Mouse (Mus musculus) kidney, embryonic 16.5 days (tissue): ENCODE measurements around the gene Cul3. TPM values are rescaled to one million over a fixed set of nuclear protein-coding genes. Genes with fewer than 3 reads are reported as not detected.
"Not testable (repeated sequence)": the region's sequence is repeated elsewhere in the genome, so short reads cannot be mapped to it uniquely, and the experiment has no call there.

ENCODE experiments used
- ATAC-seq: fragments of 200-750 bp; cut with Nextera tagmentation; 2 replicates; pipeline ENCODE4 v1.8.0; 2017; ENCODE audit warnings: moderate TSS enrichment; ENCODE audit not compliant: low FRiP score, low TSS enrichment
- H3K27ac ChIP-seq: fragments of 300-500 bp; sonication (generic); 2 replicates; pipeline ENCODE4 v1.5.1; 2014; ENCODE audit warnings: low read length
- H3K27me3 ChIP-seq: fragments of 300-500 bp; sonication (generic); 2 replicates; pipeline ENCODE4 v1.6.1; 2014; ENCODE audit warnings: low read length, control low read depth, mixed read lengths; ENCODE audit not compliant: insufficient read depth
- H3K36me3 ChIP-seq: fragments of 300-500 bp; sonication (generic); 2 replicates; pipeline ENCODE4 v1.6.1; 2014; ENCODE audit warnings: low read length, control low read depth, mixed read lengths; ENCODE audit not compliant: insufficient read depth
- H3K4me1 ChIP-seq: fragments of 300-500 bp; sonication (generic); 2 replicates; pipeline ENCODE4 v1.6.1; 2014; ENCODE audit warnings: low read length, control low read depth, mixed read lengths; ENCODE audit not compliant: insufficient read depth
- H3K4me2 ChIP-seq: fragments of 300-500 bp; sonication (generic); replicated peaks from 2 replicates; pipeline ENCODE4 v1.6.1; 2014; ENCODE audit warnings: low read depth, low read length
- H3K4me3 ChIP-seq: fragments of 300-500 bp; sonication (generic); 2 replicates; pipeline ENCODE4 v1.5.1; 2014; ENCODE audit warnings: mild to moderate bottlenecking, low read length
- H3K9ac ChIP-seq: fragments of 300-500 bp; sonication (generic); replicated peaks from 2 replicates; pipeline ENCODE4 v1.6.1; 2014; ENCODE audit warnings: low read length
- H3K9me3 ChIP-seq: fragments of 300-500 bp; sonication (generic); 2 replicates; pipeline ENCODE4 v1.6.1; 2016; ENCODE audit warnings: low read length, control low read depth
- WGBS: fragments of 180-500 bp; shearing (Covaris S2); extraction: QIAGEN DNeasy Blood & Tissue Kit; methylation state at CpG from one replicate; pipeline ENCODE4 v1.1.7; 2014; 5-methylcytosine and 5-hydroxymethylcytosine counted together
- polyA plus RNA-seq: library from polyadenylated mRNA; unstranded; fragments of >200 nt; fragmentation: Nextera tagmentation; extraction: Ambion mirVana; gene quantifications from 2 replicates; pipeline ENCODE4 v1.2.1, GENCODE M21; 2015

Cul3 gene
- polyA plus RNA-seq, 1 experiment from 2014 or later, result 26.4 TPM

DNA sequence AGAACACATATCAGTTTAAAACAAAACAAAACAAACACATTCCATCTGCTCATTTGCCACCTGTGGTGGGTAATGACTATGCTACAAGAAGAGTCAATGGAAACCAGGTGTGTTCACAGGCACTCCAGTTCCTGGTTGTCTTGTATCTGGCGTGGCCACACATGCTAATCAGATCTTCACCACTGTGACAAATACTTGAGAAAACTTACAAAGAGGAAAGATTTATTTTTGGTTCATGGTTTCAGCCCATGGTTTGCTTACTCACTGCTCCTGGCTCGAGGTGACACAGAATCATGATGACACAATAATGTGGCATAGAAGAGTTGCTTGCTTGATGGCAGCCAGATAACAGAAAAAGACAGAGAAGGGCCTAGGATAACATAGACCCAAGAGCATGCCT lies 22.1 kb upstream of the Cul3 start:
- Histone ChIP-seq H3K27me3 (no peaks in the 10 kb centered on the region), H3K27ac (no peak overlapping the region), H3K9ac (no peak overlapping the region), H3K4me2 (no peak overlapping the region), H3K4me3 (no peak overlapping the region), H3K9me3 (no peaks in the 10 kb centered on the region), H3K4me1 (no peaks in the 10 kb centered on the region), H3K36me3 (no peaks in the 10 kb centered on the region)
- 72% methylated on average over 2 of the region's 2 CpGs for WGBS
- no peak for ATAC-seq

DNA sequence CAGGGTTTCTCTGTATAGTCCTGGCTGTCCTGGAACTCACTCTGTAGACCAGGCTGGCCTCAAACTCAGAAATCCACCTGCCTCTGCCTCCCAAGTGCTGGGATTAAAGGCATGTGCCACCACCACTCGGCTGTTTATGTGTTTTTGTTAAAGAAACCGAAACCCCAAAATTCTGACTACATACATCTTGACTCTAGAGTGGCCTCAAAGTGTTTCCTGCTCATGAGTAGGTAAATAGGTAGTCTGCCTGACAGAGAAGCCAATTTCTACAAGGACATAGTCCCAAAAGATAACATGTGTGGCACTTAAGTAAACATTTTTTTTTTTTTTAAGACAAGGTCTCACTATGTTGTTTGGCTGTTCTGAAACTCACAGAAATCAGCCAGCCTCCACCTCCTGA lies 21.5 kb upstream of the Cul3 start:
- not testable (repeated sequence) for H3K27ac ChIP-seq, H3K27me3 ChIP-seq, H3K36me3 ChIP-seq, H3K9ac ChIP-seq, H3K4me2 ChIP-seq, H3K9me3 ChIP-seq, H3K4me3 ChIP-seq, ATAC-seq, H3K4me1 ChIP-seq
- 89% methylated on average over 2 of the region's 2 CpGs for WGBS

DNA sequence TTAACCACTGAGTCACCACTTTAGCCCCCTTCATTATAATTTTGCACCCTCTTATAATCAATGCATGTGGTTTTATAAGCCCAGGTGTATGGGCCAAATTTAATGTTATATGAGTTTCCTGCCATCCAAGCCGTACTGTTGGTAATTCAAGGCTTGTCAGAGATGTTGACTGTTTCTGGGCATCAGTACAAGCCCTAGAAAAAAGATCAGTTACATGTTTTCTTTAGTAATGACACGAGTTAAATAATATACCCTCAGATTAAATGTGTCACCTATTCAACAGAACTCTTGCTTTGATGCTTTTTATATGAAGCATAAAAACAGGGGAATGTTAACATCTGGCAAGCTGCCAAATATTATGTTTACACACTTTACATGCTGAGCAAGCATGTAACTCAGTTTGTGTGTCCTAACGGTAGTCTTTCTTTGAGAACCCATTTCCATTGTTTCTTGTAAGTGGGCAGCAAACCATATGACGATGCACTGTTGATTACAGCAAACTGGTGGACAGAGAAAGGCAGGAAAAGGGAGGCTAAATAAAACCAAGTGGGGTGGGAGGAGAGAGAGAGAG lies 19.8 kb upstream of the Cul3 start:
- no peak overlapping the region for H3K4me2 ChIP-seq
- H3K9ac ChIP-seq, result no peak overlapping the region
- H3K9me3 ChIP-seq, result no peaks in the 10 kb centered on the region
- no peaks in the 10 kb centered on the region for H3K27me3 ChIP-seq
- H3K4me3 ChIP-seq, result no peak overlapping the region
- ATAC-seq, result no peak
- no peaks in the 10 kb centered on the region for H3K36me3 ChIP-seq
- WGBS, result 35% methylated on average over 4 of the region's 4 CpGs
- no peak overlapping the region for H3K27ac ChIP-seq
- no peaks in the 10 kb centered on the region for H3K4me1 ChIP-seq

DNA sequence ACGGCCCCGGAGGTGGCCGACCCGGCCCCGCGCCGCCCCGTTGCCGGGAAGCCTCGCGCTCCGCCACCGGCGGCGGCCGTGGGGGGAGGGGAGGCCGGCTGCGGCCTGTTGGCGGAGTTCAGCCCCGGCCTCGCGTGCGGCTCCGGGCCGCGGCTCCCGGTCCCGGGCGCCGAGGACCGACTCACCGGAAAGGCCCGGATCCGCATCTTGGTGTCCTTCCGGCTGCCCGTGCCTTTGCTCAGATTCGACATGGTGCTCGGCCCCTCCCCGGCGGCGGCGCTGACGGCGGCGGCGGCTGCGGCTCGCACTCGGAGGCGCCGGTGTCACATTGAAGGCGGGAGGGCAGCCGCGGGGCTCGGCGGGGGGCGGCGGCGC lies 232 bp downstream of the Cul3 start:
- Histone ChIP-seq H3K27me3 (no peaks in the 10 kb centered on the region), H3K4me3 (peak overlapping the region; percentile 89), H3K4me2 (peak overlapping the region; percentile 93), H3K9me3 (no peaks in the 10 kb centered on the region), H3K4me1 (peaks cover 18% of the 10 kb centered on the region), H3K27ac (peak overlapping the region; percentile 98), H3K36me3 (no peaks in the 10 kb centered on the region), H3K9ac (peak overlapping the region; percentile 95)
- WGBS, result under 1% methylated on average over 51 of the region's 59 CpGs
- no peak for ATAC-seq

DNA sequence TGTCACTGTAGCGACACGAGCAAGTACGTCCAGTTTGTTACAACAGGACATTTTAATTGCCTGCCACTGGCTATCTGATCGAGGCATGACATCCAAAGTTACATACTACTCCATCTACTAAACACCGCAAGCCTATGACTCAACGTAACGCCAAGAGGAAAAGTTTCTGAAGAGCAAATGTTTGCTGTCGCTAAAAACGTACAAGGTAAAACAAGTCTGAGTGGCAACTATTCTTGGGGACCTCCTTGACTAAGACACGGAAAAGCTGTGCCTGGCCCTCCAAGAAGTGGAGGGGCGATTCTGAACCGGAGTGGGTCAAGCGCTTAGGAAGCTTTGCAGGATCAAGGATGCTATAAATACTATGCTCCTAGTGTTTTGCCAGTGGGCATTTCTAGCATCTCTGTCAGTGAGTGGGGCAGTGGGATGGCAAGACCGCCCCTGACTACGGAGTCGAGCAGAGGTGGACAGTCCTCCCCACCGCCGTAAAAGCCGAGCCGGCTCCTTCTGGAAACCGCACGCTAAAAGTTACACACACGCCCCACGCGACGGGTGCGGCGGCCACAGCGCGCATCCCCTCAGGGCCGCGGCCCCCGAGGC lies 757 bp downstream of the Cul3 start:
- peak overlapping the region; percentile 98 for H3K27ac ChIP-seq
- 0% methylated on average over 33 of the region's 33 CpGs for WGBS
- no peaks in the 10 kb centered on the region for H3K9me3 ChIP-seq
- peak overlapping the region; percentile 95 for H3K9ac ChIP-seq
- peak overlapping the region; percentile 93 for H3K4me2 ChIP-seq
- peaks cover 19% of the 10 kb centered on the region for H3K4me1 ChIP-seq
- no peaks in the 10 kb centered on the region for H3K27me3 ChIP-seq
- peak overlapping the region; percentile 89 for H3K4me3 ChIP-seq
- no peaks in the 10 kb centered on the region for H3K36me3 ChIP-seq
- ATAC-seq, result 0 out of 2 replicates have a peak, but pooled peaks have one; percentile 1

DNA sequence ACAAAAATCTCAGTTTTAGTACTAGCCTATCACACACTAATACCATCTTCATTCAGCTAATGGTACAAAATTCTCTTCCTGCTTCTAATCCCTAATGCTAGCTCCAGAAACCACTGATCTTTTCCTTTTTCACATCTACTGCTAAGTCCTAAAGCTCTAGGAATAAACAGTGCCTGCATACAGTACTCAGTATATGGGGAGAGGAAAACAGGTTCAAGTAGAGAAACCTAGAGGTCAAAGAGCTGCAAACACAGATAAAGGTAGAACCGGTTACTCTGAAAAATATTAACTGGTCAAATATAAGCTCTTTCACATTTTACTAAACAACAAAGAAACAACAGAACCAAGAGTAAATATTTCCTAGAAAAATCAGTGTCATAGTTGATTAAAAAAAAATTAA lies 1.9 kb downstream of the Cul3 start:
- Histone ChIP-seq H3K4me3 (peak overlapping the region; percentile 34), H3K4me1 (peaks cover 24% of the 10 kb centered on the region), H3K27me3 (no peaks in the 10 kb centered on the region), H3K9me3 (no peaks in the 10 kb centered on the region), H3K36me3 (no peaks in the 10 kb centered on the region), H3K9ac (0 out of 2 replicates have a peak overlapping the region, but pooled peaks have one; percentile 28), H3K27ac (no peak overlapping the region), H3K4me2 (peak overlapping the region; percentile 93)
- ATAC-seq, result no peak
- WGBS, result 17% methylated on average over 1 of the region's 1 CpGs

DNA sequence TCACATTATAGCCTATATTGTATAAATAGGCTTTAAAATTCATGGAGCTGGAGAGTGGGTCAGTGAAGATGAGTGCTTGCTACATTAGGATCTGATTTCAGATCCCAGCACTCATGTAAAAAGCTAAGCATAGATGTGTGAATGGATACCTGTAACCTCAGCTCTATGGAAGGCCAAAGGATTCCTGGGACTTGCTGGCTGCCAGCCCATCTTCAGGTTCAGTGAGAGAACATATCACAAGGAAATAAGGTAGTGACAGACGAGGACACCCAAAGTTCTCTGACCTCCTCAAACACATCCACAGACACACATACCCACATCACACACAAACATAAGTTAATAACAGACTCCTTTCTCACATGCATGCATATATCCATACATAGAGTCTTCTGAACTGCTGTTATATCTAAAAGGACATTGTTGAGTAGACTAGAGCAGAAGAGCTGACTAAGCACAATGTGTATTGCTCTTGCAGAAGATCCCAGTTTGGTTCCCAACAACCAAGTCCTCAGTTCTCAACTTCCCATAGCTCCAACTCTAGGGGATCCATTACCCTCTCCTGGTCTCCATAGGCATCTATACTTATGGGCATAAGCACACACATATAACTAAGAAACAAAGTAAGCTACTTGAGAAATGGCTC lies 4.4 kb downstream of the Cul3 start:
- 75% methylated on average over 1 of the region's 1 CpGs for WGBS
- Histone ChIP-seq H3K27ac (no peak overlapping the region), H3K9ac (no peak overlapping the region), H3K9me3 (no peaks in the 10 kb centered on the region), H3K4me3 (no peak overlapping the region), H3K36me3 (no peaks in the 10 kb centered on the region), H3K4me2 (no peak overlapping the region), H3K4me1 (peaks cover 27% of the 10 kb centered on the region), H3K27me3 (no peaks in the 10 kb centered on the region)
- ATAC-seq, result no peak

DNA sequence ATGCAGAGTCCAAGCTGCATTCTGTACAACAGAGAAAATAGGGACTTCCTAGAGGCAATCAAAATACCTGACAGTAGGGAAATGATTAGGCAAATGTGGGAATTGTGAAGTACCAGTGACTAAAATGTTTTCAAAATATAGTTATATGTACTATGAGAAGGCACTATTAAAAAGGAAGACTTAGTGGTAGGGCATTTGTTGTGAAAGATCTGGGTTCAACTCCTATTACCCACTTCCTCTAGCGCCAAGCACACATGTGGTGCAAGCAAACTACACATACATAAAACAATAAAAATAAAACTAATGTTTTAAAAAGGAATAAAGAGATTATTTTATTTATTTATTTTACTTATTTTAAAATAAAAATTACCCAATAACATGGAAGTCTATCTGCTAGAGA lies 5.2 kb downstream of the Cul3 start:
- no peak for ATAC-seq
- H3K4me1 ChIP-seq, result peaks cover 28% of the 10 kb centered on the region

DNA sequence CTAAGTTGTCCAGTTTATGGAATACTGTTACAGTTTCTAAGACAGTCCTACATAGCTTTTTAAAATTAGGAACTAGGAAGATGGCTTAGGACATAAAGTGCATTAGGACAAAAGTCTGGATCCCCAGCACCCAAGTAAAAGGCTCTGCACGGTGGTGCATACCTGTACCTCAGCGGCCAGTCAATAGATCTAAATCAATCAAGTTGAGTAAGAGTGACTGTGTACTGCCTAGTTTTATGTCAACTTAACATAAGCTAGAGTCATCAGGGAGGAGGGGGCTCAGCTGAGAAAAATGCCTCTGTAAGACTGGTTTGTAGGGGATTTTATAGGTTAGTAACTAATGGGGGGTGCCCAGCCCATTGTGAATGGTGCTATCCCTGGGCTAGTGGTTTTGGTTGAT lies 9.3 kb downstream of the Cul3 start:
- H3K27ac ChIP-seq, result no peak overlapping the region
- no peak overlapping the region for H3K4me3 ChIP-seq
- no peaks in the 10 kb centered on the region for H3K36me3 ChIP-seq
- WGBS, result 77% methylated on average over 2 of the region's 2 CpGs
- ATAC-seq, result no peak
- H3K27me3 ChIP-seq, result no peaks in the 10 kb centered on the region
- H3K9me3 ChIP-seq, result no peaks in the 10 kb centered on the region
- H3K4me1 ChIP-seq, result peaks cover 22% of the 10 kb centered on the region
- H3K9ac ChIP-seq, result no peak overlapping the region
- no peak overlapping the region for H3K4me2 ChIP-seq

More for the DNA sequence above, 5.2 kb downstream of the Cul3 start:
- no peaks in the 10 kb centered on the region for H3K27me3 ChIP-seq
- no peaks in the 10 kb centered on the region for H3K36me3 ChIP-seq
- no peak overlapping the region for H3K9ac ChIP-seq
- no peak overlapping the region for H3K4me2 ChIP-seq
- H3K4me3 ChIP-seq, result no peak overlapping the region
- no peaks in the 10 kb centered on the region for H3K9me3 ChIP-seq
- 88% methylated on average over 1 of the region's 1 CpGs for WGBS
- no peak overlapping the region for H3K27ac ChIP-seq

DNA sequence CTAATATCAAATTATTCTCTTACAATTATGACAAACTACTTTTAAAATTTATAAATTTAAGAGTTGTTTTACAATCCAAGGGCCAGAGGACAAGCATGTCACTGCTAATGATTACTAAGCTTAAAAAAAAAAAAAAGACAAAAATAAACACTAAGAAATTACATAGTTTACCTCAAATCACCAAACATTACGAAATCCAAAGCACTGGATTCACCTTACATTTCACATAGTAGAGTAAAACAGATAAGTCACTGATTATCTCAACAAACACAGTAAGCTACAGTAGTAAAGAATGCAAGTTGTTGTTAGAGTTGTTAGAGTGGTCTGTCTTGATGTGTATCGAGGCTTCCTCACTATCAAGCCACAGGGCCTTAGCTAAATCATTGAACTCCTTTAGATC lies 14.5 kb downstream of the Cul3 start:
- Histone ChIP-seq H3K4me2 (no peak overlapping the region), H3K9me3 (no peaks in the 10 kb centered on the region), H3K27ac (no peak overlapping the region), H3K36me3 (0 out of 2 replicates have a peak, but pooled peaks cover 6% of the 10 kb centered on the region), H3K4me1 (0 out of 2 replicates have a peak, but pooled peaks cover 8% of the 10 kb centered on the region), H3K27me3 (no peaks in the 10 kb centered on the region), H3K4me3 (no peak overlapping the region), H3K9ac (no peak overlapping the region)
- no peak for ATAC-seq
- 84% methylated on average over 2 of the region's 2 CpGs for WGBS
